Mouse (Mus musculus) neural tube, embryonic 10.5 days (tissue): Measurements from ENCODE around the gene Arxes2.
A peak's percentile ranks its signal among the peaks of the same experiment; 100 is the strongest.

Experiments used
- DNase-seq: peaks from one replicate; pipeline ENCODE4 v3.0.0-alpha.2; 2017; ENCODE audit warnings: low spot score; ENCODE audit errors: extremely low spot score

The Arxes2 gene

DNA sequence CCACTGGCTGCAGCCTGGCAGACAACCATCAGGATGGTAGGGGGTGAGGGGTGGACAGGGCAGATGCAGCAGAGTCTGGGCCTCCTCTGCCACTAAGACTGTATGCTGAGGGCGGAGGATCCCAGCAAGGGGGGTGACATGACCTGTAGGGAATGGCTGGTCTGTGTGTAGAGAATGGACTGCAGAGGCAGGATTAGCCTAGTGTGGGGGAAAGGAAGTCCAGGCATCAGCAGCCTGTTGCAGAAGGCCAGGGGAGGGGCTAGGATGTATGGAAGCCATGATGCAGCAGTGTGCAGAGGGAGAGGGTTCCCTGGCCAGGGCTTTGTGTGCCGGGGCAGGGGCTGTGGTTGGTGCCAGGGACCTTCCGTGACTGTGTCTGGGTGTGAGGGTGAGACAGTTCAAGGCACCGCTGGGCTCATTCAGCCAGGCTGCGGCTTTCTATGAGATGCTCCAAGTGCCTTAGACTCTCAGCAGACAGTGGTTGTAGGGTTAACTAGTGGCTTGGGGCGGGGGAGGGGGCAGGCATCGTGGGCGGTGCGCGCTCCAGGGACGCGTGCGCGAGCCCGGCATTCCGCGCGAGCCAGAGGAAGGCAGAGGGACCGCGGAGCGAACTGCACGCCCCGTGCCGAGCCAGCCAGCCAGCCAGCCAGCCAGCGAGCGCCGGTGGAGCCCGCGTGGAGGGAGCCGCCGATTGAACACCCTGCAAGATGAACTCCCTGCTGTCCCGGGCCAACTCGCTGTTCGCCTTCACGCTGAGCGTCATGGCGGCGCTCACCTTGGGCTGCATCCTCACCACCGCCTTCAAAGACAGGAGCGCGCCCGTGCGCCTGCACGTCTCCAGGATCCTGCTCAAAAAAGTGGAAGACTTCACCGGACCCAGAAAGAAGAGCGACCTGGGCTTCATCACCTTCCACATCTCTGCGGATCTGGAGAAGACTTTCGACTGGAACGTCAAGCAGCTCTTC is 39.5 kb downstream of the Arxes2 start, which contains the start of gene Arxes1:
Gene Arxes1, plus strand, starts transcription at position 569 of the 965 bp plus-strand sequence.
- peak; percentile 28 for DNase-seq

DNA sequence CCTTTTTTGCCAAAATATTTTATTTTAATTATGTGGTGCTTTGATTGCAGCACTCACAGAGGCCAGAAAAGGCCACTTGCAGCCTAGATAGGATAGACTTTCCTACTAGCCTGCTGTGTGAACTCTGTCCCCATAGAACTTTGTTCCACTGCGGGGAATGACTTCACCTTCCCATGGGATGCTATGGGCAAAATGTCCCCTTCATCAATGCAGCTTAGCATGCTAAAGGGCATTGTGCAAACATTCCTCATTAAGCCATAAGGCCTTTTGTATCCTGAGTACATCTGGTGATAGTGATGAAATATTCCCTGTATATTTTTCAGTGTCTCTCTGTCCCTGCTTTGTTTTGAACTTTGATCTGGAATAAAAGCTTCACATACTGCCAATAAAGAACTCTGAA is 50.1 kb downstream of the Arxes2 start:
- DNase-seq: no peak
